Mouse (Mus musculus): ENCODE data around the gene Art4. TPM values are rescaled to one million over a fixed set of nuclear protein-coding genes. Genes with fewer than 3 reads are reported as not detected.

The Art4 gene
- polyA plus RNA-seq (2012; rRNA removed): 0.04 and 0.11 TPM in 2 replicates

GRCm38 (mm10) chr6:136857186-136857872 lies at the start of gene Art4:
Gene Art4, minus strand, starts transcription at chr6:136857733.
- peak within 1 kb of the TSS; percentile 21 for H3K4me3 ChIP-seq (ENCODE audit: low read depth, low read length)
- H3K4me1 ChIP-seq (ENCODE audit: control insufficient read depth, insufficient read depth, insufficient read length, low read length): peaks cover 7% of the 10 kb centered on the region
- WGBS: 50% methylated on average over 18 of the region's 18 CpGs
- no peaks in the 10 kb centered on the region for H3K27me3 ChIP-seq (ENCODE audit: control insufficient read depth, insufficient read depth, low read length)
- no peaks in the 10 kb centered on the region for H3K36me3 ChIP-seq (ENCODE audit: control insufficient read depth, insufficient read depth, low read length)
- 0 out of 2 replicates have a peak within 1 kb of the TSS, but pooled peaks have one; percentile 6 for H3K27ac ChIP-seq (ENCODE audit: insufficient read depth, low read depth, low read length)
- TF ChIP-seq CTCF (IDR thresholded peaks at IDR 0.05; ENCODE audit: extremely low read depth, insufficient read length, insufficient replicate concordance, low read depth, low read length) (no peak), POLR2A (IDR thresholded peaks at IDR 0.05; ENCODE audit: low read depth, low read length) (no peak)

- H3K36me3 ChIP-seq (ENCODE audit: control insufficient read depth, insufficient read depth, low read length): no peaks in the 10 kb centered on the region
- H3K27ac ChIP-seq (ENCODE audit: insufficient read depth, low read depth, low read length): peak overlapping the region; percentile 74
- no peak overlapping the region for H3K4me3 ChIP-seq (ENCODE audit: low read depth, low read length)
- 42% methylated on average over 10 of the region's 10 CpGs for WGBS
- no peaks in the 10 kb centered on the region for H3K27me3 ChIP-seq (ENCODE audit: control insufficient read depth, insufficient read depth, low read length)
- TF ChIP-seq POLR2A (IDR thresholded peaks at IDR 0.05; ENCODE audit: low read depth, low read length) (no peak), CTCF (IDR thresholded peaks at IDR 0.05; ENCODE audit: extremely low read depth, insufficient read length, insufficient replicate concordance, low read depth, low read length) (no peak)
- peaks cover 5% of the 10 kb centered on the region for H3K4me1 ChIP-seq (ENCODE audit: control insufficient read depth, insufficient read depth, insufficient read length, low read length)
Measured at GRCm38 (mm10) chr6:136906937-136907293, 49.4 kb upstream of the Art4 start.

GRCm38 (mm10) chr6:136906283-136906936 lies 48.9 kb upstream of the Art4 start:
- 51% methylated on average over 19 of the region's 19 CpGs for WGBS
- H3K27me3 ChIP-seq (ENCODE audit: control insufficient read depth, insufficient read depth, low read length): no peaks in the 10 kb centered on the region
- TF ChIP-seq POLR2A (IDR thresholded peaks at IDR 0.05; ENCODE audit: low read depth, low read length): no peak
- TF ChIP-seq CTCF (IDR thresholded peaks at IDR 0.05; ENCODE audit: extremely low read depth, insufficient read length, insufficient replicate concordance, low read depth, low read length): no peak
- H3K27ac ChIP-seq (ENCODE audit: insufficient read depth, low read depth, low read length): peak overlapping the region; percentile 38; the same call in 1 of the 2 replicates
- H3K4me3 ChIP-seq (ENCODE audit: low read depth, low read length): no peak overlapping the region
- H3K4me1 ChIP-seq (ENCODE audit: control insufficient read depth, insufficient read depth, insufficient read length, low read length): peaks cover 5% of the 10 kb centered on the region
- H3K36me3 ChIP-seq (ENCODE audit: control insufficient read depth, insufficient read depth, low read length): no peaks in the 10 kb centered on the region

- Histone ChIP-seq H3K27me3 (ENCODE audit: control insufficient read depth, insufficient read depth, low read length) (no peaks in the 10 kb centered on the region), H3K4me3 (ENCODE audit: low read depth, low read length) (no peak overlapping the region), H3K36me3 (ENCODE audit: control insufficient read depth, insufficient read depth, low read length) (no peaks in the 10 kb centered on the region), H3K4me1 (ENCODE audit: control insufficient read depth, insufficient read depth, insufficient read length, low read length) (peaks cover 5% of the 10 kb centered on the region), H3K27ac (ENCODE audit: insufficient read depth, low read depth, low read length) (no peak overlapping the region)
- no peak for TF ChIP-seq POLR2A (IDR thresholded peaks at IDR 0.05; ENCODE audit: low read depth, low read length)
- WGBS: 52% methylated on average over 8 of the region's 8 CpGs
Measured at GRCm38 (mm10) chr6:136903885-136904470, 46.4 kb upstream of the Art4 start.

- H3K4me1 ChIP-seq (ENCODE audit: control insufficient read depth, insufficient read depth, insufficient read length, low read length): peaks cover 2% of the 10 kb centered on the region
- H3K27ac ChIP-seq (ENCODE audit: insufficient read depth, low read depth, low read length): no peak overlapping the region
- no peak overlapping the region for H3K4me3 ChIP-seq (ENCODE audit: low read depth, low read length)
- TF ChIP-seq CTCF (IDR thresholded peaks at IDR 0.05; ENCODE audit: extremely low read depth, insufficient read length, insufficient replicate concordance, low read depth, low read length) (no peak), POLR2A (IDR thresholded peaks at IDR 0.05; ENCODE audit: low read depth, low read length) (no peak)
- no peaks in the 10 kb centered on the region for H3K36me3 ChIP-seq (ENCODE audit: control insufficient read depth, insufficient read depth, low read length)
- 79% methylated on average over 9 of the region's 9 CpGs for WGBS
- no peaks in the 10 kb centered on the region for H3K27me3 ChIP-seq (ENCODE audit: control insufficient read depth, insufficient read depth, low read length)
Measured at GRCm38 (mm10) chr6:136902527-136902926, 45.0 kb upstream of the Art4 start.

GRCm38 (mm10) chr6:136901010-136901409 lies 43.5 kb upstream of the Art4 start:
- WGBS: 63% methylated on average over 2 of the region's 2 CpGs
- no peaks in the 10 kb centered on the region for H3K27me3 ChIP-seq (ENCODE audit: control insufficient read depth, insufficient read depth, low read length)
- H3K4me1 ChIP-seq (ENCODE audit: control insufficient read depth, insufficient read depth, insufficient read length, low read length): no peaks in the 10 kb centered on the region
- H3K36me3 ChIP-seq (ENCODE audit: control insufficient read depth, insufficient read depth, low read length): no peaks in the 10 kb centered on the region
- H3K4me3 ChIP-seq (ENCODE audit: low read depth, low read length): no peak overlapping the region
- TF ChIP-seq CTCF (IDR thresholded peaks at IDR 0.05; ENCODE audit: extremely low read depth, insufficient read length, insufficient replicate concordance, low read depth, low read length) (no peak), POLR2A (IDR thresholded peaks at IDR 0.05; ENCODE audit: low read depth, low read length) (no peak)
- no peak overlapping the region for H3K27ac ChIP-seq (ENCODE audit: insufficient read depth, low read depth, low read length)

- H3K4me3 ChIP-seq (ENCODE audit: low read depth, low read length): no peak overlapping the region
- H3K4me1 ChIP-seq (ENCODE audit: control insufficient read depth, insufficient read depth, insufficient read length, low read length): no peaks in the 10 kb centered on the region
- WGBS: 22% methylated on average over 4 of the region's 4 CpGs
- H3K36me3 ChIP-seq (ENCODE audit: control insufficient read depth, insufficient read depth, low read length): no peaks in the 10 kb centered on the region
- no peaks in the 10 kb centered on the region for H3K27me3 ChIP-seq (ENCODE audit: control insufficient read depth, insufficient read depth, low read length)
- no peak overlapping the region for H3K27ac ChIP-seq (ENCODE audit: insufficient read depth, low read depth, low read length)
- TF ChIP-seq CTCF (IDR thresholded peaks at IDR 0.05; ENCODE audit: extremely low read depth, insufficient read length, insufficient replicate concordance, low read depth, low read length): no peak
- TF ChIP-seq POLR2A (IDR thresholded peaks at IDR 0.05; ENCODE audit: low read depth, low read length): no peak
Measured at GRCm38 (mm10) chr6:136900369-136901009, 43.0 kb upstream of the Art4 start.

Data from small intestine, adult 2 months (tissue).